Mouse (Mus musculus): ENCODE measurements around the gene Cd5.

DNA sequence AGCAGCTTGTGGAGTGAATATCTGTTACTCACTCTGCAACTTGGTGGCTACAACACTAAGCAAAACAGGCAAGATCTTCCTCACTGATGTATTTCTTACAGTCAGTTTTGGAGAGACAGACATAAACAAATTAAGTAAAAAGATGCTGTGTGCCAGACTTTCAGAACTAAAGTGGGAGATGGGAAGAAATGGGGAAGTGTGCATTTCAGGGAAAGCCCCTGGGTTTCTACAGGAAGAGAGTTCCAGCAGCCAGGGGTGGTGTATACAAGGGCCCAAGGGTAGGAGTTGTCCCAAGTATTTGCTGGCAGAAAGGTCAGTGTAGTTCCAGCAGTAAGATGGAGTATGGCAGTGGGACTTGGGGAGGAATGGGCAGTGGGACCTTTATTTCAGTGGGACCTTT, 20.7 kb upstream of the Cd5 start:
- TF ChIP-seq POLR2A (IDR thresholded peaks at IDR 0.05; ENCODE audit: low read depth, low read length): no peak
- TF ChIP-seq CTCF (IDR thresholded peaks at IDR 0.05; ENCODE audit: extremely low read depth, insufficient read length, insufficient replicate concordance, low read depth, low read length): no peak
